Mouse (Mus musculus) kidney, embryonic 15.5 days (tissue): ENCODE measurements around the gene Usp10. TPM values are rescaled to one million over a fixed set of nuclear protein-coding genes. Genes with fewer than 3 reads are reported as not detected.

Experiments used
- ATAC-seq: fragments of 200-750 bp; cut with Nextera tagmentation; replicated peaks from 2 replicates; pipeline ENCODE4 v1.8.0; 2017; ENCODE audit warnings: moderate TSS enrichment; ENCODE audit not compliant: low FRiP score
- H3K27ac ChIP-seq: fragments of 300-500 bp; sonication (generic); 2 replicates; pipeline ENCODE4 v1.5.1; 2015; ENCODE audit warnings: mild to moderate bottlenecking, inconsistent platforms
- H3K27me3 ChIP-seq: fragments of 300-500 bp; sonication (generic); 2 replicates; pipeline ENCODE4 v1.6.1; 2015; ENCODE audit warnings: inconsistent platforms
- H3K36me3 ChIP-seq: fragments of 300-500 bp; sonication (generic); 2 replicates; pipeline ENCODE4 v1.6.1; 2015; ENCODE audit warnings: inconsistent platforms
- H3K4me1 ChIP-seq: fragments of 300-500 bp; sonication (generic); 2 replicates; pipeline ENCODE4 v1.6.1; 2015; ENCODE audit warnings: inconsistent platforms
- H3K4me2 ChIP-seq: fragments of 300-500 bp; sonication (generic); 2 replicates; pipeline ENCODE4 v1.6.1; 2015; ENCODE audit warnings: moderate library complexity, mild to moderate bottlenecking, inconsistent platforms
- H3K4me3 ChIP-seq: fragments of 300-500 bp; sonication (generic); replicated peaks from 2 replicates; pipeline ENCODE4 v1.5.1; 2015; ENCODE audit warnings: mild to moderate bottlenecking, inconsistent platforms
- H3K9ac ChIP-seq: fragments of 300-500 bp; sonication (generic); 2 replicates; pipeline ENCODE4 v1.6.1; 2015; ENCODE audit warnings: mild to moderate bottlenecking, inconsistent platforms
- H3K9me3 ChIP-seq: fragments of 300-500 bp; sonication (generic); replicated peaks from 2 replicates; pipeline ENCODE4 v1.6.1; 2016; ENCODE audit warnings: inconsistent platforms
- WGBS: fragments of 180-500 bp; shearing (Covaris S2); methylation state at CpG from one replicate; pipeline ENCODE4 v1.1.7; 2015; ENCODE audit warnings: mixed read lengths; 5-methylcytosine and 5-hydroxymethylcytosine counted together
- polyA plus RNA-seq: library from polyadenylated mRNA; unstranded; fragments of >200 nt; fragmentation: Nextera tagmentation; extraction: Ambion mirVana; gene quantifications from 2 replicates; pipeline ENCODE4 v1.2.1, GENCODE M21; 2015

Usp10 gene
- 148 and 167 TPM in 2 replicates for polyA plus RNA-seq

DNA sequence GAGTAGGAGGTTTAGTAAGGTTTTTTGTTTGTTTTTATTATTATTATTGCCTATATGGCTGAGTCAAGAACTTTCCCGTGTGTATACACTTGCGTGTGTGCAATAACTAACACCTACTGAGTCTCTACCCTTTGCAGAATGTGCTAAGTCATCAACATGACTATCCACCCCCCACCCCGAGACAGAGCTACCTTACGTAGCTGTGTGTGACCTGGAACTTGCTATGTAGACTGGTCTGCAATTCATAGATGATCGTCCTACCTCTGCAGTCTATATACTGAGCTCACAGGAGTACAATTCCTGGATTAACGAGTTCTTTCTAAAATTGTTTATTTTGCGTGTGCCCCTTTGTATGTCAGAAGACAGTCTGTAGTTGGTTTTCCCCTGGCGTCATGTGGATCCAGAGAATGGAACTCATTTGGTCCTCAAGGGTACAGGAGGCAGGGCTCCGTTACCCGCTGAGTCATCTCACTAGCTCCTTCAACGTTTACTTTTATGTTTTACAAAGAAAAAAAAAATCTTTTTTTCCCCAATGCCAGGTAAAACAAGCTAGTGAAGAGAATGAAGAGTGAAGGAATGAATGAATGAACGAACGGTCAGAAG, at the start of gene Usp10:
Gene Usp10 (plus strand): TSS at position 417 of the 603 bp plus-strand sequence.
- H3K36me3 ChIP-seq = no peaks in the 10 kb centered on the region
- H3K4me2 ChIP-seq = peak within 1 kb of the TSS; percentile 96
- peak within 1 kb of the TSS; percentile 97 for H3K27ac ChIP-seq
- no peaks in the 10 kb centered on the region for H3K27me3 ChIP-seq
- peaks cover 46% of the 10 kb centered on the region for H3K4me1 ChIP-seq
- no peaks in the 10 kb centered on the region for H3K9me3 ChIP-seq
- H3K9ac ChIP-seq = peak within 1 kb of the TSS; percentile 93
- H3K4me3 ChIP-seq = peak within 1 kb of the TSS; percentile 89
- WGBS = 32% methylated on average over 13 of the region's 13 CpGs
- ATAC-seq = peak; percentile 4; the same call in 1 of the 2 replicates

- H3K4me2 ChIP-seq = peak within 1 kb of the TSS; percentile 94
- peak; percentile 97 for ATAC-seq
These were observed 48.3 kb upstream of the Usp10 start, which contains the start of gene Klhl36 for GRCm38 (mm10) chr8:119861706-119862389. Gene Klhl36 (plus strand): TSS chr8:119862266.

GRCm38 (mm10) chr8:119862390-119862734, 47.8 kb upstream of the Usp10 start:
- Histone ChIP-seq H3K27me3 (0 out of 2 replicates have a peak, but pooled peaks cover 10% of the 10 kb centered on the region), H3K4me2 (peak overlapping the region; percentile 94), H3K36me3 (no peaks in the 10 kb centered on the region), H3K9me3 (no peaks in the 10 kb centered on the region), H3K9ac (peak overlapping the region; percentile 89), H3K27ac (peak overlapping the region; percentile 79), H3K4me3 (peak overlapping the region; percentile 91), H3K4me1 (peaks cover 19% of the 10 kb centered on the region)
- under 1% methylated on average over 19 of the region's 19 CpGs for WGBS
- peak; percentile 77 for ATAC-seq

More at GRCm38 (mm10) chr8:119861706-119862389, 48.3 kb upstream of the Usp10 start, which contains the start of gene Klhl36:
- peak within 1 kb of the TSS; percentile 79 for H3K27ac ChIP-seq
- under 1% methylated on average over 35 of the region's 35 CpGs for WGBS
- peak within 1 kb of the TSS; percentile 91 for H3K4me3 ChIP-seq
- H3K4me1 ChIP-seq = peaks cover 19% of the 10 kb centered on the region
- no peaks in the 10 kb centered on the region for H3K36me3 ChIP-seq
- H3K27me3 ChIP-seq = 0 out of 2 replicates have a peak, but pooled peaks cover 10% of the 10 kb centered on the region
- H3K9me3 ChIP-seq = no peaks in the 10 kb centered on the region
- H3K9ac ChIP-seq = peak within 1 kb of the TSS; percentile 89

- Histone ChIP-seq H3K27me3 (0 out of 2 replicates have a peak, but pooled peaks cover 10% of the 10 kb centered on the region), H3K4me1 (peaks cover 19% of the 10 kb centered on the region), H3K9ac (peak overlapping the region; percentile 89), H3K4me3 (peak overlapping the region; percentile 91), H3K9me3 (no peaks in the 10 kb centered on the region), H3K27ac (peak overlapping the region; percentile 79; the same call in 1 of the 2 replicates), H3K36me3 (no peaks in the 10 kb centered on the region), H3K4me2 (peak overlapping the region; percentile 94)
- 8% methylated on average over 6 of the region's 6 CpGs for WGBS
- no peak for ATAC-seq
These were observed 47.4 kb upstream of the Usp10 start for GRCm38 (mm10) chr8:119862749-119863148.

GRCm38 (mm10) chr8:119869616-119870015, 40.5 kb upstream of the Usp10 start:
- Histone ChIP-seq H3K9ac (no peak overlapping the region), H3K9me3 (peaks cover 9% of the 10 kb centered on the region), H3K4me2 (no peak overlapping the region), H3K27me3 (no peaks in the 10 kb centered on the region), H3K36me3 (peaks cover 45% of the 10 kb centered on the region), H3K4me3 (no peak overlapping the region), H3K4me1 (no peaks in the 10 kb centered on the region), H3K27ac (no peak overlapping the region)
- 74% methylated on average over 20 of the region's 20 CpGs for WGBS
- ATAC-seq = no peak

GRCm38 (mm10) chr8:119873181-119873580, 37.0 kb upstream of the Usp10 start:
- WGBS = 97% methylated on average over 1 of the region's 1 CpGs

DNA sequence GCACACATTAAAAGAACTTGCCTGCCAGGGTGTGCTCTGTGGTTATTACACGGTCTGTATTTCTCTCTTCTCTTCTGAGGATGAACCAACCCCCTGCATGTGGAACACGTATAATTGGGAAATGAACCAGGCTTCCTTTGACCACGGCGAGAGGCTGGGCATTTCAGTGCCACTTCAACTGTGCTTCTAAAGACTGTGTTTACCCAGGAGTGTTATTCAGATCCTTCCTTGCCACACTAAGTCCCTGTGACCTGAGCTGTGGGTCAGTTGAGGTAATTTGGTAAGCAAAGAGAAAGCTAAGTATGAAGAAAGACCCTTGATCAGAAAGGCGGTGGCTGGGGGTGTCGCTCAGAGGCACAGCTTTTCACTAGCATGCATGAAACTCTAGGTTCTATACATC, 28.9 kb upstream of the Usp10 start:
- no peak for ATAC-seq
- H3K4me2 ChIP-seq = no peak overlapping the region
- H3K27me3 ChIP-seq = no peaks in the 10 kb centered on the region
- H3K27ac ChIP-seq = peak overlapping the region; percentile 68
- H3K9me3 ChIP-seq = no peaks in the 10 kb centered on the region
- no peak overlapping the region for H3K9ac ChIP-seq
- no peak overlapping the region for H3K4me3 ChIP-seq
- peaks cover 16% of the 10 kb centered on the region; the same call in 1 of the 2 replicates for H3K4me1 ChIP-seq
- 79% methylated on average over 6 of the region's 6 CpGs for WGBS
- peaks cover 13% of the 10 kb centered on the region for H3K36me3 ChIP-seq

More at GRCm38 (mm10) chr8:119873181-119873580, 37.0 kb upstream of the Usp10 start:
- Histone ChIP-seq H3K4me2 (no peak overlapping the region), H3K9ac (no peak overlapping the region), H3K27ac (no peak overlapping the region), H3K27me3 (no peaks in the 10 kb centered on the region), H3K9me3 (peaks cover 9% of the 10 kb centered on the region), H3K4me3 (no peak overlapping the region), H3K36me3 (peaks cover 64% of the 10 kb centered on the region), H3K4me1 (no peaks in the 10 kb centered on the region)
- ATAC-seq = no peak

DNA sequence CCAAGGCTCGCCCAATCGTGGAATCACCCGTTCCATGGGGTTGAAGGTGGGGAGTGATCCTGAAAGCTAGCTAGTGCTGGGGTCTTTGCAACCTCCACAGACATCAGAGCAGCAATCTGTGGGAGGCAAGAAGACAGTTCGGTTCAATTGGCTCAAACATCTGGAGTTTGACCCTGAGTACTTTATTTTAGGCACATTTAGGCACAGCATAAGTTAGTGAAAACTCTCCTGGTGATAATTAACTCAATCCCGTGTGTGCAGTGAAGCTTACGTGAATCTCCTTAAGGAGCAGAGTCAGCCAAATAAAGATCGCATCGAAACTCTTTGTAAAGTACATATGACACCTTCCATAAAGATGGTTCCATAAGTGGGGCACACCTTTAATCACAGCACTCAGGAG, 28.2 kb upstream of the Usp10 start:
- peaks cover 16% of the 10 kb centered on the region; the same call in 1 of the 2 replicates for H3K4me1 ChIP-seq
- H3K4me2 ChIP-seq = no peak overlapping the region
- H3K36me3 ChIP-seq = peaks cover 7% of the 10 kb centered on the region; the same call in 1 of the 2 replicates
- H3K4me3 ChIP-seq = no peak overlapping the region
- WGBS = 53% methylated on average over 8 of the region's 8 CpGs
- peak overlapping the region; percentile 68; the same call in 1 of the 2 replicates for H3K27ac ChIP-seq
- ATAC-seq = peak; percentile 46; the same call in 1 of the 2 replicates
- H3K9me3 ChIP-seq = no peaks in the 10 kb centered on the region
- no peaks in the 10 kb centered on the region for H3K27me3 ChIP-seq
- H3K9ac ChIP-seq = no peak overlapping the region

DNA sequence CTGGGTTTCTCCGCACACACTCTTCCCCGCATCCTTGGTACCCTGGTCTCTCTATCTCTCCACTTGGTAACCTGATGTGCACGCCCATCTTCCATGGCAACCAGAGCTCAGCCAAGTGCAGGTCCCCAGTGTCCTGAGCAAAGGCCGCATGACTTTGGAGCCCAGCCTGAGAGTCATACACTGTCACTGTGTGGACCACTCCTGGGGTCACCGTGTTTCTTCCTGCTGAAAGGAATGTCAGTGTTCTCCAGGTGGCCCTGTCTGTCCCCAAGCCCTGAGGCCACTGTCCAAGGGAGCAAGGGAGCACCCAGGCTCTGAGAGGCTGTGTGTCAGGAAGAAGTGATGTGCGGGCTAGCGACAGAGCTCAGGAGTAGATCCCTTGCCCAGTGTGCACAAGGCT, 26.9 kb upstream of the Usp10 start:
- 89% methylated on average over 7 of the region's 7 CpGs for WGBS
- H3K9me3 ChIP-seq = no peaks in the 10 kb centered on the region
- H3K27ac ChIP-seq = no peak overlapping the region
- no peak overlapping the region for H3K4me3 ChIP-seq
- H3K36me3 ChIP-seq = peaks cover 4% of the 10 kb centered on the region; the same call in 1 of the 2 replicates
- H3K27me3 ChIP-seq = no peaks in the 10 kb centered on the region
- H3K4me1 ChIP-seq = peaks cover 16% of the 10 kb centered on the region; the same call in 1 of the 2 replicates
- no peak overlapping the region for H3K9ac ChIP-seq
- no peak overlapping the region for H3K4me2 ChIP-seq
- no peak for ATAC-seq

GRCm38 (mm10) chr8:119885612-119886011, 24.5 kb upstream of the Usp10 start:
- Histone ChIP-seq H3K27me3 (no peaks in the 10 kb centered on the region), H3K27ac (peak overlapping the region; percentile 72), H3K4me2 (no peak overlapping the region; the same call in 1 of the 2 replicates), H3K9me3 (no peaks in the 10 kb centered on the region), H3K4me1 (peaks cover 16% of the 10 kb centered on the region; the same call in 1 of the 2 replicates), H3K4me3 (no peak overlapping the region), H3K36me3 (no peaks in the 10 kb centered on the region), H3K9ac (no peak overlapping the region)
- peak; percentile 91 for ATAC-seq
- 34% methylated on average over 3 of the region's 3 CpGs for WGBS

GRCm38 (mm10) chr8:119887130-119887529, 23.0 kb upstream of the Usp10 start:
- Histone ChIP-seq H3K4me1 (peaks cover 8% of the 10 kb centered on the region; the same call in 1 of the 2 replicates), H3K27me3 (no peaks in the 10 kb centered on the region), H3K4me3 (no peak overlapping the region), H3K9me3 (no peaks in the 10 kb centered on the region), H3K27ac (no peak overlapping the region), H3K4me2 (no peak overlapping the region), H3K36me3 (no peaks in the 10 kb centered on the region), H3K9ac (no peak overlapping the region)
- 93% methylated on average over 3 of the region's 3 CpGs for WGBS
- ATAC-seq = no peak

DNA sequence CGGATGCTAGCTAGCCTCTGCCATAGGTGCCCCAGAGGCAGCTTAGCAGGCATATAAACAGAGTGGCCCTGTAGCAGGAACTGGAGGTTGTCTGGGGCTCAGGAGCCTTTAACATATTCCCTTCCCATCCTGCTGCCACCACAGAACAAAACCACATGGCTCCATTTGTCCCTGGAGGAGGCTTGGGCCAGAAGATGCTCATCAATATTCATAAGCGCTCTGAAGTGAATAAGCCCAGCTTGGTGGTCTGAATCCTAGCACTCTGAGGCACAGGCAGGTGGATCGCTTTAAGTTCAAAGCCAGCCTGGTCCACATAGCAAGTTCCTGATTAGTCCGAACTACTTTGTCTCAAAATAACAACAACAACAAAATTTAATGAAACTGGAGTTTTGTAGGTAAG, 22.1 kb upstream of the Usp10 start:
- Histone ChIP-seq H3K4me2 (no peak overlapping the region), H3K4me1 (peaks cover 8% of the 10 kb centered on the region; the same call in 1 of the 2 replicates), H3K36me3 (no peaks in the 10 kb centered on the region), H3K9ac (no peak overlapping the region), H3K9me3 (no peaks in the 10 kb centered on the region), H3K4me3 (no peak overlapping the region), H3K27ac (no peak overlapping the region), H3K27me3 (no peaks in the 10 kb centered on the region)
- WGBS = 70% methylated on average over 4 of the region's 4 CpGs
- ATAC-seq = no peak
